Mouse (Mus musculus) frontal cortex, adult (tissue): ENCODE measurements around the gene Lgalsl.

Source experiments
- ATAC-seq: cut with Nextera tagmentation; 2 replicates; pipeline ENCODE4 v1.9.2; 2017; ENCODE audit warnings: mild to moderate bottlenecking, moderate library complexity, mixed read lengths; ENCODE audit not compliant: low TSS enrichment

Lgalsl gene

DNA sequence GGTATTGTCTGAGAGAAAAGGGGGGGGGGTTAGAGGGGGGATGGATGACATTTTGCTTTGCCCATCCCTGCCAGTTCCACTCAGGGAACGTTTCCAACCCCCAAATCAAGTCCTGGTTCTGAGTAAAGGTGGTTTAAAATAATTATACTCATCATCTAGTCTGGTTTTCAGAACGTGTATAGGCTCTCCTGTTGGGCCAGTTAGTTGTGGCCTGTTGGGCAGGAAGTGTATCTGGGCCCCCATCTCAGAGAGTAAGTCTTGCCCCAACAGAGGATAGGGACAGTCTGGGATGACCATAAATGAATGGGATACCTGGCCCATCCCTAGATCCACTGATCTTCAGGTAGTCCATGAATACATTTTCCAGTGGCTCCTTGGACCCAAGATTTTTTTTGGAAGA is 48.2 kb downstream of the Lgalsl start:
- no peak for ATAC-seq

DNA sequence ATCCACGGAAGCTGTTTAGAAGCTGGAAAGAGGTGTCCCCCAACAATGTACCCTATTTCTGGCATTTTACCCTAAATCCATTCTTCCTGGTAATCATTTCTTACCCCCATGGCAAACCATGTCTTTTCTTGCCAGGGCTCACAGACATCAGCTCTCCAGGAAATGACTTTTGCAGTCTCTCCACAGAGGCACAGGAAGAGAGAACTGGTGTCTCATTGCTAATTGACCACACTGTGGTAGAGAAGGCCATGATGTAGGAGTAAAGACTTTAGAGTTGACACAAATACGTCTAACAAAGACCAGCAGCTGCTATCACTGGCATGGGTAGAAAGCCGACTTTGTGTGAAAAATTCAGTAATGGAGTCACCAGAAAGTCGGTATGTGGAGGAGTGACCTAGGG is 50.5 kb downstream of the Lgalsl start:
- ATAC-seq, result no peak

DNA sequence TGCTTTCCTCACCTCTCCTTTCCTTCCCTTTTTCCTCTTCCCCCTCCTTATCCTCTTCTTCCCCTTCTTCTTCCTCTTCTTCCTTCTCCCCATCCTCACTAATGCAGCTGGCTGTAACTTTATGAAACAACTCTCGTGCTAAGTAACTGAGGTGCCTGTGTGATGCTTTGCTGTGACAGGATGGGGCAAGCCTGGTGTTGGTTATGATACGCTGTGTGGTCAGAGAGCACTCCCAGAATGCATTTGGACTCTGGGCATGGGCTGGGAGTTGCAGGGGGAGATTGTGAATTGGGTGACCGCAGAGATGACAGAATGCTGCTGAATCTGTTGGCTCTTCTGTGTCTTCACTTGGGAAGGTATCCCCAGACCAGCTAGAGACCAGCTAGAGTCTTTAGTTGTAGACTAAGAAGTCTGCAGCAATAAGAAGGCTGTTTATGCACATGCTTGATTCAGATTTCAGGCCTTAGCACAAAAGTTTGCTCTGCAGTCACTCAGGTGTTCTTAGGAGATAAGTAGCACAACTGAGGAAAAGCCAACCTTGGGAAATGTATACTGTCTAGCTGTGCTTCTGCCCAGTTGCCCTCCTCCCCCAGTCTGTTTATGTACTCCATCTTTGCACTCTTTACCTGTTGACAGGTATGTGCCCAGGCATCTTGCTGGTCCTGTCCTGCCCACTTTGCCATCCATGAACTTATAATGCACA is 51.8 kb downstream of the Lgalsl start:
- no peak for ATAC-seq

DNA sequence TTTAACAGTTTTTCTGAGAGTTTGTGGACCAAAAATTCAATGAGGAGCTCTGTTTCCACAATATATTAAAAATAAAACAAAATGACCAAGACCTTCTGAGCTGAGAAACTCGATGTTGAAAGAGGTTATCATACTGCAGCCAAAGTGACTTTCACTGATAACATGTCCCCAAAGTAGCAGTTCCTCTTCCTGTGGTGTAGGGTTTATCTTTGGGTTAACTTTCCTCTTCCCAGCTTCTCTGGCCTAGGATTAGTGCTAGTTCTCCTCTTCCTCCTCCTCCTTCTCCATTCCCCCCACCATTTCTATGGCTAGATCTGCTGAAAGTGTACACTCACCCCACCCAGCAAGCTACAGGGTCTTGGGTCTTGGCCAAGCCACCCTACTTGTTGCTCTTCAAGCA is 52.6 kb downstream of the Lgalsl start:
- no peak for ATAC-seq

DNA sequence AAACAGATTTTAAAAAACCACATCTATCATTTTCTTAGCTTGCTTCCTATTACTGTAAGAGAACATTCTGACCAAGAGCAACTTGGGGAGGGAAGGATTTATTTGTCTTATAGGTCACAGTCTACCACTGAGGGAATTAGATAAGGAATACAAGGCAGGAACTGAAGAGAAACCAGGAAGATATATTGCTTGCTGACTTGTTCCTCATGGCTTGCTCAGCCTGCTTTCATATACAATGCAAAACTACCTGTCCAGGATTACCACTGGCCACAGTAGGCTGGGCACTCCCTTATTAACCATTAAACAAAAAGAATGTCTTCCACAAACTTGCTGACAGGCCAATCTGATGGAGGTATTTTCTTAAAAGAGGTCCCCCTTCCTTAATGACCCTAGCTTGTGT is 54.2 kb downstream of the Lgalsl start:
- ATAC-seq, result no peak
